Mouse (Mus musculus): ENCODE measurements around the gene Fam171a2. TPM values are rescaled to one million over a fixed set of nuclear protein-coding genes. Genes with fewer than 3 reads are reported as not detected.

Gene Fam171a2
- total RNA-seq, 2 experiments from 2014 or later, result 117 to 123 TPM

- no peak for TF ChIP-seq CTCF (IDR thresholded peaks at IDR 0.05)
- Histone ChIP-seq H3K4me3 (no peak overlapping the region), H3K27ac (peak overlapping the region; percentile 89; the same call in 1 of the 2 replicates)
- DNase-seq (ENCODE audit: extremely low spot score in 1 of 2, low spot score in 2 of 2), result no peak
- intact Hi-C loops (cut with DNase I), result loop anchor here (10.0 kb wide), 1 partner anchor 245 kb away; no protein-coding TSS in a partner anchor
Observed at GRCm38 (mm10) chr11:102439093-102440082, 8.1 kb downstream of the Fam171a2 start.

DNA sequence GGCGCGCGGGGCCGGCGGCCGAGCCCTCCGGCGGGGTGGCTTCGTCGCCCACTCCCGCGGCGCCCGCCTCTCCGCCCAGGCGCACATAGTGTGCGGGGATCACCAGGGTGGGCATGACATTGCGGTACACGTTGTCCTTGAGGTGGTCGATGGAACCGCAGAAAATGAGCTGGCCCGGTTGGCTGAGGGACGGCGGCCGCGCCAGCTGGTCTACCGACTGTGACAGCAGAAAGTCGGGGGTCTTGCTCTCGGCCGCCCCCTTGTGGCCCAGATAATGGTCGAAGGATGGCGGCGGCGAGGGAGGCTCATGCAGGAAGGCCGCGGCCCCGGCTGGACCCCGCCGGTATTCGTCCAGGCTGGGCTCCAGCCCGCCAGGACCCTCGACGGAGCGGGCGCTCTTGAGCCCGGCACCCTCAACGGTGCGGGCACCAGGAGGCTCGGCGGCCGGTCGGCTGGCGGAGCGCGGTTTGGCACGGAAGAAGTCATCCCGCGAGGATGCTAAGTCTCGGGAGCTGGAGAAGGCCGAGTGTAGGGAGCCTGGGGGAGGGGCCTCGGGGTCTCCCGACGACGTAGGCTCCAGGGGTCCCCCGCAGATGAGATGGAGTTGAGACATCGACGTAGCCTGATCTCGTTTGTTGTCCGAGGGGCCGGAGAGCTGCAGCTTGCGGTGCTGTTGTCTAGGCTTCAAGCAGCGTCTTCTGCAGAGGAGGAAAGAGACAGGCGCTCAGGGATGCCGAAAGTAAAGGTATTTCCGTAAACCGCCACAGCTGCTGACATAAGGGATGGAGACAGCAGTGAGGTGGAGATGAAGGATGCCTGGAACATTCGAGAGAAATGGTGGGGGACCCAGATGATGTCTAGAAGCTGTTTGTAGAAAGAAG, 9.0 kb downstream of the Fam171a2 start:
- intact Hi-C loops (cut with DNase I), result loop anchor here (10.0 kb wide), 1 partner anchor 244 kb away; no protein-coding TSS in a partner anchor
- peak; percentile 80 to 85 for DNase-seq (ENCODE audit: extremely low spot score in 1 of 2, low spot score in 2 of 2)
- peak; percentile 77 for TF ChIP-seq CTCF (IDR thresholded peaks at IDR 0.05)
- Histone ChIP-seq H3K4me3 (peak overlapping the region; percentile 49), H3K27ac (peak overlapping the region; percentile 89)

GRCm38 (mm10) chr11:102437120-102438061, 10.1 kb downstream of the Fam171a2 start:
- intact Hi-C loops (cut with DNase I), result loop anchor here (10.0 kb wide), 1 partner anchor 243 kb away; no protein-coding TSS in a partner anchor
- TF ChIP-seq CTCF (IDR thresholded peaks at IDR 0.05), result peak; percentile 37
- peak; percentile 72 to 79 for DNase-seq (ENCODE audit: extremely low spot score in 1 of 2, low spot score in 2 of 2)
- Histone ChIP-seq H3K4me3 (peak overlapping the region; percentile 49), H3K27ac (peak overlapping the region; percentile 89)

GRCm38 (mm10) chr11:102436471-102436790, 11.1 kb downstream of the Fam171a2 start:
- no peak for TF ChIP-seq CTCF (IDR thresholded peaks at IDR 0.05)
- H3K4me3 ChIP-seq, result no peak overlapping the region
- intact Hi-C loops (cut with DNase I), result loop anchor here (10.0 kb wide), 1 partner anchor 242 kb away; no protein-coding TSS in a partner anchor
- H3K27ac ChIP-seq, result no peak overlapping the region
- DNase-seq (ENCODE audit: extremely low spot score in 1 of 2, low spot score in 2 of 2), result no peak

DNA sequence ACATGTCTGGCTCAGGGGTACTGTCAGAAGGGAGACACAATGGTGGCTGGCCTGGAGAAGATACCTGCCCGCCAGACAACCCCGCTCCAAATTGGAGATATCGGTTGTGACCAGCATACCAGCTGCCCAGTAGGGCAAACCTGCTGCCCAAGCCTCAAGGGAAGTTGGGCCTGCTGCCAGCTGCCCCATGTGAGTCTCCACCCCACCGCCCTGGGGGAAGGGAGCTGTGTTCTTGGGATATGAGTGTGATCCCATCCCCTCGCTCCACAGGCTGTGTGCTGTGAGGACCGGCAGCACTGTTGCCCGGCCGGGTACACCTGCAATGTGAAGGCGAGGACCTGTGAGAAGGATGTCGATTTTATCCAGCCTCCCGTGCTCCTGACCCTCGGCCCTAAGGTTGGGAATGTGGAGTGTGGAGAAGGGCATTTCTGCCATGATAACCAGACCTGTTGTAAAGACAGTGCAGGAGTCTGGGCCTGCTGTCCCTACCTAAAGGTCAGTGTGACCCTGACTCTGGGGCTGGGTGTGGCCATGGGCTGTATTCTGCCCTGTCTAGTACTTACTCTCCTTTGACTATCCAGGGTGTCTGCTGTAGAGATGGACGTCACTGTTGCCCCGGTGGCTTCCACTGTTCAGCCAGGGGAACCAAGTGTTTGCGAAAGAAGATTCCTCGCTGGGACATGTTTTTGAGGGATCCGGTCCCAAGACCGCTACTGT, 11.6 kb downstream of the Fam171a2 start:
- intact Hi-C loops (cut with DNase I), result loop anchor here (10.0 kb wide), 1 partner anchor 241 kb away; no protein-coding TSS in a partner anchor
- no peak for TF ChIP-seq CTCF (IDR thresholded peaks at IDR 0.05)
- H3K4me3 ChIP-seq, result no peak overlapping the region
- no peak for DNase-seq (ENCODE audit: extremely low spot score in 1 of 2, low spot score in 2 of 2)
- H3K27ac ChIP-seq, result no peak overlapping the region

- TF ChIP-seq CTCF (IDR thresholded peaks at IDR 0.05), result no peak
- intact Hi-C loops (cut with DNase I), result loop anchor here (10.0 kb wide), 1 partner anchor 240 kb away; no protein-coding TSS in a partner anchor
- Histone ChIP-seq H3K4me3 (no peak overlapping the region), H3K27ac (no peak overlapping the region)
- DNase-seq (ENCODE audit: extremely low spot score in 1 of 2, low spot score in 2 of 2), result no peak
Observed at GRCm38 (mm10) chr11:102434816-102435705, 12.4 kb downstream of the Fam171a2 start.

DNA sequence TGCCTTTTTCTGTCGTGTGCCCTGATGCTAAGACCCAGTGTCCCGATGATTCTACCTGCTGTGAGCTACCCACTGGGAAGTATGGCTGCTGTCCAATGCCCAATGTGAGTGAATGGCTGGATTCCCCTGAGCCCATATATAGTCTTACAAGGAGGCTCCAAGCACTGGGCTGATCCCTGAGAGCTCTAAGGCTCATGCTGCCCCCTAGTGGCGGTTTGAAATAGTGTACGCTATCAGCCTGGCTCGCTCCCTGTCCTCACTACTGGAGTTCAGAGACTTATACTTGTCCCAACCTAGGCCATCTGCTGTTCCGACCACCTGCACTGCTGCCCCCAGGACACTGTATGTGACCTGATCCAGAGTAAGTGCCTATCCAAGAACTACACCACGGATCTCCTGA, 13.1 kb downstream of the Fam171a2 start:
- intact Hi-C loops (cut with DNase I), result loop anchor here (10.0 kb wide), 1 partner anchor 240 kb away; no protein-coding TSS in a partner anchor
- Histone ChIP-seq H3K27ac (no peak overlapping the region), H3K4me3 (no peak overlapping the region)
- TF ChIP-seq CTCF (IDR thresholded peaks at IDR 0.05), result peak; percentile 92
- DNase-seq (ENCODE audit: extremely low spot score in 1 of 2, low spot score in 2 of 2), result peak; percentile 87 to 91

DNA sequence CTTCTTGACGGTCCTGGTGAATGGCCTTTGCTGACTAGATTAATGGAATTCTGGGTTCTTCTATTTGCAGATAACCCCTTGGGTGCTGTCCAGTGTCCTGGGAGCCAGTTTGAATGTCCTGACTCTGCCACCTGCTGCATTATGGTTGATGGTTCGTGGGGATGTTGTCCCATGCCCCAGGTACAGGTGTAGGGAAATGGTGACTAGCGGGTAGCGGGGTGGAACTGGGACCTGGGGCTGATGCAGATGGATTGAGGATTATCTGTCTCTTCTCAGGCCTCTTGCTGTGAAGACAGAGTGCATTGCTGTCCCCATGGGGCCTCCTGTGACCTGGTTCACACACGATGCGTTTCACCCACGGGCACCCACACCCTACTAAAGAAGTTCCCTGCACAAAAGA, 13.6 kb downstream of the Fam171a2 start:
- H3K4me3 ChIP-seq, result no peak overlapping the region
- TF ChIP-seq CTCF (IDR thresholded peaks at IDR 0.05), result no peak
- no peak overlapping the region for H3K27ac ChIP-seq
- intact Hi-C loops (cut with DNase I), result loop anchor here (10.0 kb wide), 1 partner anchor 239 kb away; no protein-coding TSS in a partner anchor
- DNase-seq (ENCODE audit: extremely low spot score in 1 of 2, low spot score in 2 of 2), result no peak

DNA sequence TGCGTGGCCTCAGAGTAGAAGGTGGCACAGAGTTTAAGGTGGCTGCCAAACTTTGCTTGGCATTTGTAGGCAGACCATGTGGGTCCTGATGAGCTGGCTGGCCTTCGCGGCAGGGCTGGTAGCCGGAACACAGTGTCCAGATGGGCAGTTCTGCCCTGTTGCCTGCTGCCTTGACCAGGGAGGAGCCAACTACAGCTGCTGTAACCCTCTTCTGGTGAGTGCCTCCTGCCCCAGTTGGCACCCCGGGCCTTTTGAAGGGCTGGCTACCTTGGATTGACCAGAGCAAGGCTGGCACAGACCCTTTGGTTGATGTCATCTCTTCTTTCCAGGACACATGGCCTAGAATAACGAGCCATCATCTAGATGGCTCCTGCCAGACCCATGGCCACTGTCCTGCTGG, 14.6 kb downstream of the Fam171a2 start:
- H3K27ac ChIP-seq, result peak overlapping the region; percentile 13; the same call in 1 of the 2 replicates
- TF ChIP-seq CTCF (IDR thresholded peaks at IDR 0.05), result no peak
- DNase-seq (ENCODE audit: extremely low spot score in 1 of 2, low spot score in 2 of 2), result no peak
- H3K4me3 ChIP-seq, result no peak overlapping the region
- intact Hi-C loops (cut with DNase I), result loop anchor here (10.0 kb wide), 1 partner anchor 238 kb away; no protein-coding TSS in a partner anchor

Measured in left cerebral cortex, adult 2 months (tissue).